Mouse (Mus musculus) limb, embryonic 14.5 days (tissue): ENCODE data around the gene B3galnt1. TPM values are rescaled to one million over a fixed set of nuclear protein-coding genes. Genes with fewer than 3 reads are reported as not detected.

ENCODE experiments used
- ATAC-seq: fragments of 200-750 bp; cut with Nextera tagmentation; 2 replicates; pipeline ENCODE4 v1.8.0; 2017; ENCODE audit warnings: low read depth, moderate number of reproducible peaks, moderate TSS enrichment; ENCODE audit not compliant: low FRiP score
- DNase-seq: peaks from one replicate; pipeline ENCODE4 v3.0.0-alpha.2; 2015; ENCODE audit warnings: low spot score
- H3K27ac ChIP-seq: fragments of 300-500 bp; sonication (generic); replicated peaks from 2 replicates; pipeline ENCODE4 v1.5.1; 2014; ENCODE audit warnings: low read depth, mild to moderate bottlenecking, low read length, moderate library complexity, mixed read lengths
- H3K27me3 ChIP-seq: fragments of 300-500 bp; sonication (generic); 2 replicates; pipeline ENCODE4 v1.6.1; 2014; ENCODE audit warnings: low read length, mixed read lengths; ENCODE audit not compliant: control insufficient read depth, insufficient read depth
- H3K36me3 ChIP-seq: fragments of 300-500 bp; sonication (generic); 2 replicates; pipeline ENCODE4 v1.6.1; 2014; ENCODE audit warnings: mild to moderate bottlenecking, low read length, moderate library complexity, mixed read lengths; ENCODE audit not compliant: control insufficient read depth, insufficient read depth
- H3K4me1 ChIP-seq: fragments of 300-500 bp; sonication (generic); 2 replicates; pipeline ENCODE4 v1.6.1; 2014; ENCODE audit warnings: antibody characterized with exemption, low read length, mixed read lengths; ENCODE audit not compliant: control insufficient read depth, insufficient read depth
- H3K4me2 ChIP-seq: fragments of 300-500 bp; sonication (generic); replicated peaks from 2 replicates; pipeline ENCODE4 v1.6.1; 2014; ENCODE audit warnings: low read depth, mild to moderate bottlenecking, low read length, moderate library complexity; ENCODE audit not compliant: severe bottlenecking
- H3K4me3 ChIP-seq: fragments of 300-500 bp; sonication (generic); replicated peaks from 2 replicates; pipeline ENCODE4 v1.5.1; 2014; ENCODE audit warnings: low read length
- H3K9ac ChIP-seq: fragments of 300-500 bp; sonication (generic); 2 replicates; pipeline ENCODE4 v1.6.1; 2014; ENCODE audit warnings: mild to moderate bottlenecking, low read depth, low read length, moderate library complexity; ENCODE audit not compliant: severe bottlenecking
- H3K9me3 ChIP-seq: fragments of 300-500 bp; sonication (generic); 2 replicates; pipeline ENCODE4 v1.6.1; 2016; ENCODE audit warnings: low read length; ENCODE audit not compliant: control insufficient read depth
- POLR2A ChIP-seq: fragments of 200-500 bp; IDR thresholded peaks from 2 replicates; pipeline ENCODE4 v1.8.0; 2012; ENCODE audit warnings: inconsistent platforms, mild to moderate bottlenecking, moderate library complexity, borderline replicate concordance; ENCODE audit not compliant: insufficient read depth, insufficient read length; ENCODE audit errors: extremely low read depth
- whole genome bisulfite sequencing: fragments of 180-500 bp; shearing (Covaris S2); extraction: QIAGEN DNeasy Blood & Tissue Kit; methylation state at CpG from one replicate; pipeline ENCODE4 v1.1.7; 2014; 5-methylcytosine and 5-hydroxymethylcytosine counted together
- polyA plus RNA-seq, 2 experiments: library from polyadenylated mRNA; depleted of rRNA in 1 of 2; stranded (reverse) in 1 of 2; unstranded in 1 of 2; fragments of >200 nt; fragmentation: Nextera tagmentation in 1 of 2; extraction: Ambion mirVana in 1 of 2; gene quantifications; 2 replicates each; pipeline versions ENCODE4 v1.2.1 to v1.2.3; 2012 to 2014

B3galnt1 gene
- polyA plus RNA-seq, 2 experiments = 22.3 to 53.7 TPM

GRCm38 (mm10) chr3:69555511-69555910 lies 43.2 kb downstream of the B3galnt1 start:
- H3K9ac ChIP-seq = no peak overlapping the region
- H3K4me3 ChIP-seq = no peak overlapping the region
- ATAC-seq (no peak), DNase-seq (no peak)
- 88% methylated on average over 6 of the region's 6 CpGs for WGBS
- peaks cover 8% of the 10 kb centered on the region for H3K4me1 ChIP-seq
- H3K36me3 ChIP-seq = no peaks in the 10 kb centered on the region
- no peak for TF ChIP-seq POLR2A
- no peak overlapping the region for H3K27ac ChIP-seq
- no peaks in the 10 kb centered on the region for H3K27me3 ChIP-seq
- H3K4me2 ChIP-seq = no peak overlapping the region
- H3K9me3 ChIP-seq = no peaks in the 10 kb centered on the region

GRCm38 (mm10) chr3:69549602-69550001 lies 49.2 kb downstream of the B3galnt1 start:
- TF ChIP-seq POLR2A = no peak
- no peak for ATAC-seq
- Histone ChIP-seq H3K4me1 (no peaks in the 10 kb centered on the region), H3K36me3 (no peaks in the 10 kb centered on the region), H3K9me3 (no peaks in the 10 kb centered on the region), H3K27me3 (no peaks in the 10 kb centered on the region), H3K9ac (no peak overlapping the region), H3K4me2 (no peak overlapping the region), H3K27ac (no peak overlapping the region), H3K4me3 (no peak overlapping the region)
- WGBS = 82% methylated on average over 4 of the region's 4 CpGs
- no peak for DNase-seq

- no peak overlapping the region for H3K27ac ChIP-seq
- no peak overlapping the region for H3K4me2 ChIP-seq
- no peaks in the 10 kb centered on the region for H3K4me1 ChIP-seq
- no peak for ATAC-seq
- no peak overlapping the region for H3K4me3 ChIP-seq
- WGBS = 81% methylated on average over 22 of the region's 22 CpGs
- no peak overlapping the region for H3K9ac ChIP-seq
- H3K36me3 ChIP-seq = no peaks in the 10 kb centered on the region
- H3K27me3 ChIP-seq = no peaks in the 10 kb centered on the region
- H3K9me3 ChIP-seq = no peaks in the 10 kb centered on the region
- no peak for DNase-seq
- TF ChIP-seq POLR2A = no peak
These were observed 49.9 kb downstream of the B3galnt1 start for GRCm38 (mm10) chr3:69548704-69549455.

- 84% methylated on average over 5 of the region's 5 CpGs for WGBS
- no peaks in the 10 kb centered on the region for H3K9me3 ChIP-seq
- H3K4me2 ChIP-seq = no peak overlapping the region
- no peaks in the 10 kb centered on the region for H3K27me3 ChIP-seq
- no peak for DNase-seq
- H3K36me3 ChIP-seq = no peaks in the 10 kb centered on the region
- no peak overlapping the region for H3K4me3 ChIP-seq
- no peak overlapping the region for H3K9ac ChIP-seq
- no peaks in the 10 kb centered on the region for H3K4me1 ChIP-seq
- H3K27ac ChIP-seq = no peak overlapping the region
- ATAC-seq = no peak
- no peak for TF ChIP-seq POLR2A
These were observed 53.7 kb downstream of the B3galnt1 start for GRCm38 (mm10) chr3:69545017-69545416.

GRCm38 (mm10) chr3:69543730-69544129 lies 55.0 kb downstream of the B3galnt1 start:
- Histone ChIP-seq H3K4me2 (no peak overlapping the region), H3K9ac (no peak overlapping the region), H3K9me3 (no peaks in the 10 kb centered on the region), H3K27me3 (no peaks in the 10 kb centered on the region), H3K4me3 (no peak overlapping the region), H3K27ac (no peak overlapping the region), H3K36me3 (no peaks in the 10 kb centered on the region), H3K4me1 (no peaks in the 10 kb centered on the region)
- no peak for TF ChIP-seq POLR2A
- DNase-seq (no peak), ATAC-seq (no peak)
- WGBS = 85% methylated on average over 1 of the region's 1 CpGs
